Mouse (Mus musculus) thymus, postnatal 0 days (tissue): ENCODE results near the gene Gm20388. TPM values are rescaled to one million over a fixed set of nuclear protein-coding genes. Genes with fewer than 3 reads are reported as not detected.
"Not testable (repeated sequence)": the region's sequence is repeated elsewhere in the genome, so short reads cannot be mapped to it uniquely, and the experiment has no call there.

Source experiments
- DNase-seq: peaks from one replicate; pipeline ENCODE4 v3.0.0-alpha.2; 2015; ENCODE audit warnings: low spot score
- polyA plus RNA-seq: library from polyadenylated mRNA; unstranded; fragments of >200 nt; fragmentation: Nextera tagmentation; extraction: Ambion mirVana; gene quantifications from 2 replicates; pipeline ENCODE4 v1.2.1, GENCODE M21; 2015

The Gm20388 gene
- polyA plus RNA-seq, 1 experiment from 2014 or later, result not detected

- DNase-seq, result no peak
Observed at GRCm38 (mm10) chr8:123038351-123038750, 3127.7 kb downstream of the Gm20388 start.

GRCm38 (mm10) chr8:123039376-123040109 is 3128.9 kb downstream of the Gm20388 start:
- no peak for DNase-seq

DNA sequence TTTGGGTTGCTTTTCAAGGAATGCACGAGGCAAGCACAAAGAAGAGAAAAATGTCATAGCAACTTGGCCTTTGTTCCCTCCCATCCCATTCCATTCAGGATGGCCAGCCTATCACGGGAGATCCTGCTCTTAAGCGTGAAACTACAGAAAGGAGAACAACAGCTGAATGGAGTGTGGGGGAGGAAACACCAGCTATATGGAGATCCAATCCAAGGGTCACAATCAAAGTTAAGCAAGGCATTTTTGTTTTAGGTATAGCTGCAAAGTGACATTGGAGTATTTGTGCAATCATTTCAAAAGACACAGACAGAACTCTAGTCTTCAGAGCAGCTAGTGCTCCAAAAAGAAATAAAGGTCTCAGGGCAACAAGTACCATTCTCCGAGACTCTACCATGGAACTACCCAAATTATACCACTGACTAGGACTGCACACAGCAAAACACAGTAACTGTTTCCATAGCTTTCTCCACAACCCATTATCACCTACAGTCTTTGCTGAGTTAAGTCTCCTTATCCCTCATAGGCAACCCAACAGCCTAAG is 3129.5 kb downstream of the Gm20388 start:
- DNase-seq, result no peak

- DNase-seq, result peak; percentile 85
Observed at GRCm38 (mm10) chr8:123041008-123041773, 3130.6 kb downstream of the Gm20388 start.

GRCm38 (mm10) chr8:123041774-123042105 is 3131.1 kb downstream of the Gm20388 start:
- DNase-seq, result no peak

DNA sequence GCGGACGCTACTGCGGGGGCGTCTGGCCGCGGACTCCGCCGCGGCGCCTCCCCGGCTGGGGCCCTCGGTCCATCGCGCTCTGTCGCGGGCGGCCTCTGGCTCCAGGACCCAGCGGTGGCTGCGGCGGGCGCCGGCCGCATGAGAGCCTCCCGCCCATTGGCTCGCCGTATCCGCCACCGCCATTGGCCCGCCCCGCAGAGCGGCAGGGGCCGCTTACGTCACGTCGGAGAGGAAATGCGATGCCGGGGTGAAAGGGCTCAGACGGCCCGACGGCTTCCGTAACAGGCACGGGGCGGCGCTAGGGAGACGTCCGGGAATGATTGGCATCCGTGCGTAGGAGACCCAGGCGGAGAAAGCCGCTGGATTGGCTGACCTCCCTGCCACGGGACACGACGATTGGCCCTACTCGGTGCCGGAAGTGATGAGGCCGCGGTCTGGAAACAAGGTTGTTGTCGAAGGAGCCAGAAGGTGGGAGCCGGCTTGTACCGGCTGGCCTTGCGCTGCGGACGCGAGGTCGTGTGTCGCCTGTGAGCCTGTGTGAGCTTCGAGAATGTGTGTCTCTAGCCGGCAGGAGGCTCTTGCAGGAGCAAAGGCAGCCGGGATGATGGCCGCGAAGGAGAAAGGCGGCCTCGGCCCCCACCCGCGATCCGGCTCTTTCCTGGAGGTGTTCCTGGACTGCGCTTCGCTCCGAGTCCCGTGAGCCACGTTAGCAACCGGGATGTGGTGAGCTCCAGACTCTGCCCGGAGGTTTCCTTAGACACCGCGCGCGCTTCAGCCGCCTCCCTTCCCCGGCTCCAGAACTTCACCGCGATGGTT is 3131.7 kb downstream of the Gm20388 start, which contains the start of gene Ankrd11:
Gene Ankrd11, minus strand, starts transcription at position 120 of the 816 bp plus-strand sequence.
- DNase-seq, result peak; percentile 100

DNA sequence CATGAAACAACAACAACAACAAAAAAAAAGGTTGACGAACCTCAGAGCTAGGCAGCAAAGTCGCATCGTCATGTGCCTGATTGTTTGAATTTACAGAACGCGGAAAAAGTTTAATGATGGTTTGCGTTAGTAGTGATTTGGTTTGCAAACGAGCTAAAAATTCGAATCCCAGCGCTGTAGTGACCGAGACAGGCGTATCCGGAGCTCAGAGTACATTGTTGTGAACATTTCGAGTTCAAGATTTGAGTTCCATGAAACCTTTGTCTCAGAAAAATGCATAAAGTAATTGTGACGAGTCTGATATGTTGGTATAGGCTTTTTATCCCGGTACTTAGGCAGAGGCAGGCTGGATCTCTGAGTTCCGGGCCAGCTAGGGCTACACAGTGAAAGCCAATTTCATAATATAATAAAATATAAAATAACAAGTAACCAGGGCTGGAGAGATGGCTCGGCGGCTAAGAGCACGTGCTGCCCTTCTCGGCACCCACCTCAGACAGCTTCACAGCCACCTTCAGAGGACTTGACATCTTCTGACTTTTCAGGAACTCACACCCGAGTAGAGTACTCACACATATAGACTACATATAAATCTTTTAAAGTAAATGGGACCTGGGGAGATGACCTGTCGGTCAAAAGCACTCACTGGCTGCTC is 3132.5 kb downstream of the Gm20388 start:
- DNase-seq, result no peak

GRCm38 (mm10) chr8:123043941-123044340 is 3133.3 kb downstream of the Gm20388 start:
- no peak for DNase-seq

DNA sequence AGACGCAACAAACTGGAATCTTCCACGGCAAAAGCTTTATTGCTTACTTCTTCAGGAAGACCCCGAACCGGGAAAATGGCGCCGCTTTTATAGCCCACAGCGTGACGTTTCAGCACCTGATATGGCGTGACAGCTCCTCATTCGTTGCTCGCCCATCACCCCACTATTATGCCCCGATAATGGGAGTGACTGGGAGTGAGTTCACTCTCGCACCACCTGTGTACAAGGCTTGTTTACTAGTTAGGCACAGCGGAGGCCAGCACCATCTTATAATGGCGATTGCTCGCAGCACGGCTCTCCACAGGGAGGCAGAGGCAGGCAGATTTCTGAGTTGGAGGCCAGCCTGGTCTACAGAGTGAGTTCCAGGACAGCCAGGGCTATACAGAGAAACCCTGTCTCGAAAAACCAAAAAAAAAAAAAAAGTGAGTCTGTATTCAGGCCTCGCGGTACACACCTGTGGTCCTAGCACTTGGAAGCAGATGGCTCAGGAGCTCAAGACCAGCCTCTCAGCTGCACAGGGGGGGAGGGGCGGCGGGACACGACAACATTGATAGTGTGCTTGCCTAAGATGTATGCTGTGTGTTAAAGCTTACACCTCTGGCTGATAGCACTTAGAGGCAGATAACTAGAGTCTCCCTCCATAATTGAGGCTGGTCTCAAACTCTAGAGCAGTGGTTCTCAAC is 3134.2 kb downstream of the Gm20388 start:
- not testable (repeated sequence) for DNase-seq

DNA sequence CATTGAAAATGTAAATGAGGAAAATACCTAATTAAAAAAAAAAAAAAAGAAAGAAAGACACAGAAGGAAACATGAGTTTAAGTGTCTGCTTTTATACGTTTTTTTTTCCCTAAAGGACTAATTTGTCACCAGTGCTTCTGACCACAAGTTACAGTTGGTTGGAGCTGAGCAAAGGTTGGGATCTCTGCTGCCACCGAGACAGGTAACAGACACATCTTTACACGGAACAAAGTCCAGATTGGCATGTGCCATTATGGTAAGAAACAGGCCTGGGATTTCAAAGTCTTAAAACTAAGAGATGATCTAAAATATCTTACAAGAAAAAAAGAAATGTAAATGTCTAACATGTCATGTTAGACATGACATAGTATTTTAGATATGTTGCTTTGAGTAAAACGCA is 3136.1 kb downstream of the Gm20388 start:
- no peak for DNase-seq

DNA sequence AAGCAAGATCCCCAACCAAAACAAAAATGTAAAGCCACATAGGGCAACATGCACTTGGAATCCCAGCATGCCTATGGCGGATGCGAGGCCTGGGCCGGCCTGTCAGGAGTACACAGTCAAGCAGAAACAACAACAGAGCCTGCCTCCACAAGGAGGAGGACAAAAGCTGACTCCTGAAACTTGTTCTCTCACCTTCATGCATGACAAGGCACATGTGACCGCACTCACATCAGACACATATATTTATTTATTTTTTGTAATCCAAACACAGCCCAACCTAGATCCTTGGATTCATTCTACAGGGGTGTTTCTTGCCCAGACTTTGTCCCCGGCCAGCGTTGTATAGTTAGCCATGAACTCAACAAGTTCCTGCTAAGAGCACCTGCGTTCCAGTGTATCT is 3137.2 kb downstream of the Gm20388 start:
- no peak for DNase-seq

GRCm38 (mm10) chr8:123048402-123048801 is 3137.8 kb downstream of the Gm20388 start:
- no peak for DNase-seq

DNA sequence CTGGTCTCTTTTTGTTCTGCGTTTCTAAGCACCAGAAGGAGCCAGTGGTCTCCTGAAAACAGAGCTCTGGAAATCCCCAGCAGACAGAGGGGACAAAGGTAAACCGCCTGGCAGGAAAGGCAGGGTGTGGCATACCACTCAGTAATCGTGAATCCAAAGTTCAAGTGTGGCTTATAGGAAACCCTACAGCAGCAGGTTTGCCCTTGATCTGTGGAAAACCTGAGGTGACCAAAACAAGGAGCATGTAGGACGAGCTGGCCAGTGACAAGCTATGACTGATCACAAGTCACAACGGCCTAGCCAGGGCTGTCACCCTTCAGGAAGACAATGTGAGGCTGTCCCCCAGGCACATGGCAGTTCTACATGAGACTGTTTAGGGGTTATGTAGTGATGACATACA is 3140.8 kb downstream of the Gm20388 start:
- no peak for DNase-seq

DNA sequence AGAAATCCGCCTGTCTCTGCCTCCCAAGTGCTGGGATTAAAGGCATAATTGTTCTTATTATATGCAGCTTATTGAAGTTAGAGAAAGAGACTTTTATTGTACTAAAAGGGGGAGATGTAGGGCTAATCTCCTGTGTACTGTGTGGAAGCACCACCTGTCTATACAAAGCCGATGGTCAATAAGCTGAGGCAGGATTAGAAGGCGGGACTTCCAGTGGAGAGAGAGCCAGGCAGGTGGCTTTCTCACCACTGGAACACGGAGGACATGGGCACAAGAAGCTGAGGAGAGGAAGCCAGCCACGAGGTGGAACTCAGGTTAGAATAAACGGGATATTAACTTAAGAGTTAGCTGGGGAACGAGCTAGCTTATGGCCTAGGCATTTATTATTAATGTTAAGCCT is 3152.1 kb downstream of the Gm20388 start, which contains the start of gene Spg7:
Gene Spg7, plus strand, starts transcription at position 222 of the 400 bp plus-strand sequence.
- no peak for DNase-seq

GRCm38 (mm10) chr8:123064072-123064471 is 3153.4 kb downstream of the Gm20388 start:
- DNase-seq, result no peak

DNA sequence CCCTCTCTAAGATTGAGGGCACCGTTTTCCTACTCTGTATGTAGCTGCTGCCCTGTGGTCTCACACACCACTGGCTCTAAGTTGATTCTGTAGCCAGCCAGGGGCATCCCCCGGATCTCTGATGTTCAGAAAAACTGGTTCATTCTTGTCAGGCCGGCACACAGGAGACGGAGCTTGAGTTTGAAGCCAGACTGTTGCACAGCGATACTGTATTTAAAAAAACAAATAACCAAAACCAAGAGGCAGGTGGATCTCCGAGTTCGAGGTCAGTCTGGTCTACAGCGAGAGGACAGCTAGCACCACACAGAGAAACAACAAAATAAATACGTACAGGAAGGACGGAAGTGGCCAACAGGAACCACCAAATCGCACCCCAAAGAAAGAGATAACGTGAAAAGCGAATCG is 3154.2 kb downstream of the Gm20388 start:
- no peak for DNase-seq

GRCm38 (mm10) chr8:123065214-123066100 is 3154.8 kb downstream of the Gm20388 start:
- peak; percentile 97 for DNase-seq

GRCm38 (mm10) chr8:123066101-123066683 is 3155.6 kb downstream of the Gm20388 start:
- DNase-seq, result no peak

DNA sequence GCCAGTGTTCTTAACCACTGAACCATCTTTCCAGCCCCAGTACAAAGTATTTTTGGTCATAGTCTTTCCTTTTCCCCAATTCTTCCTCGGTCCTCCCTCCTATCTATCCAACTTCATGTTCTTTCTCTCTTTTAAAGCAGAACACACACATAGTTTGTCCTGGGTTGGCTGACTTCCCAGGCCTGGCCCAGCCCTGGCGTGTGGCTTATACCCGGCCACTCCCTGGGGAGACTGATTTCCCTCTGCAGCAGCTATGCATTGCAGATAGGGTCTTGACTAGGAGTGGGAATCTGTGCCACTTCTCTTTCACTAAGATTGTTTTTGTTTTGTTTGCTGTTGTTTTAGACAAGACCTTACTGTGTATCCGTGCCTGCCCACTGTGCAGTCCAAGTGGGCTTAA is 3160.5 kb downstream of the Gm20388 start:
- DNase-seq, result no peak
